Mouse (Mus musculus): ENCODE measurements around the gene Acsm4.

- TF ChIP-seq CTCF (IDR thresholded peaks at IDR 0.05; ENCODE audit: control insufficient read depth, insufficient read depth, insufficient replicate concordance, low read depth, low read length) (no peak), POLR2A (IDR thresholded peaks at IDR 0.05; ENCODE audit: control insufficient read depth, low read depth, low read length) (no peak)
Observed at GRCm38 (mm10) chr7:119720947-119721310, 31.1 kb downstream of the Acsm4 start.
